Mouse (Mus musculus): ENCODE data around the gene Dsn1. TPM values are rescaled to one million over a fixed set of nuclear protein-coding genes. Genes with fewer than 3 reads are reported as not detected.
A peak's percentile ranks its signal among the peaks of the same experiment; 100 is the strongest.

The Dsn1 gene
- 39.7 and 48.3 TPM in 2 replicates for total RNA-seq (2014; fragmentation: Nextera tagmentation)
- 106 and 123 TPM in 2 replicates for total RNA-seq (2017)
- polyA plus RNA-seq (2012) = 4.7 and 5.3 TPM in 2 replicates

DNA sequence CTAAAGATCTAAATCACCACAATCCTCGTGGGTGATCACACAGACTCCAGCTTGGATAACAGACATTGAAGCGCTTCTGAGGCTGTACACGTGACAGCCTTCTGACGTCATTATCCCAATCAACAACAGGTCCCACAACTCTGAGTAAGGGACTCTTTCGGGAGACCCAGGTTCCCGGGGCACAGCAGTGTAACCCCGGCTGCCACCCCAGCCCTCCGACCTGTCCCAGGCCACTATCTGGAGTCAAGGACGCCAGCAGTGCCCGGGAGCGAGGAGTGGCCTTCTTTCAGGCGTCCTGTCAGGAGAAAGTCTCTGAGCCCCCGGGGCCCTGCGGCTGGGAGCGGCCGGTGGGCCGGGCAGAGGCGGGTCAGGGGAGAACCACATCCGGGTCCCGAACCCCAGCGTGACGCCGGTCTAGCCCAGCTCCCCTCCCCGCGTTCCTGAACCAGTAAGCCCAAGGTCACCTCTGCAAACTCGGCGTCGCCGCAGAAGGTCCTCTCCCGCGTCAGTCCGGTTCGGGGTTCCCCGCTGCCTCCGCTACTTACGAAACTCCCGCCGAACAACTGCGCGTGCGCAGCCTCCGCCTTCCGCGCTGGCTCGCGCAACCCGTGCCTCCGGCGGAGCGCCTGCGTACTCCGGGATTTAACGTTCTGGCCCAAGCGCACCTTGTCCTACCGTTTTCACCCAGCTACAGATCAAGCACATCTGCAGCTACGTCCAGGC lies at the start of gene Dsn1:
Dsn1 (minus strand) TSS at position 644 of the 723 bp plus-strand sequence.
- ATAC-seq (ENCODE audit: extremely low read depth, insufficient number of reproducible peaks, low FRiP score, poor library complexity, severe bottlenecking) = peak; percentile 50
- H3K9me3 ChIP-seq (replicated peaks) = no peaks in the 10 kb centered on the region
- H3K4me1 ChIP-seq (ENCODE audit: insufficient read depth, low read depth, low read length) = peaks cover 68% of the 10 kb centered on the region
- peak; percentile 83 for DNase-seq (ENCODE audit: low spot score)
- TF ChIP-seq GATA1 (IDR thresholded peaks at IDR 0.05; ENCODE audit: borderline replicate concordance, low read length) (no peak), CTCF (IDR thresholded peaks at IDR 0.05; ENCODE audit: low read depth, low read length) (no peak), GATA2 (IDR thresholded peaks at IDR 0.05; ENCODE audit: borderline replicate concordance, low read depth, low read length) (no peak), TAL1 (conservative IDR thresholded peaks at IDR 0.05; ENCODE audit: low read depth, low read length) (no peak), POLR2AphosphoS5 (IDR thresholded peaks at IDR 0.05; ENCODE audit: insufficient replicate concordance, low read depth, low read length) (no peak)
- peak within 1 kb of the TSS; percentile 80 for H3K4me3 ChIP-seq (ENCODE audit: low read depth, low read length)
- no peaks in the 10 kb centered on the region for H3K27me3 ChIP-seq (ENCODE audit: insufficient read depth, low read length)
- peaks cover 38% of the 10 kb centered on the region for H3K36me3 ChIP-seq (replicated peaks)

DNA sequence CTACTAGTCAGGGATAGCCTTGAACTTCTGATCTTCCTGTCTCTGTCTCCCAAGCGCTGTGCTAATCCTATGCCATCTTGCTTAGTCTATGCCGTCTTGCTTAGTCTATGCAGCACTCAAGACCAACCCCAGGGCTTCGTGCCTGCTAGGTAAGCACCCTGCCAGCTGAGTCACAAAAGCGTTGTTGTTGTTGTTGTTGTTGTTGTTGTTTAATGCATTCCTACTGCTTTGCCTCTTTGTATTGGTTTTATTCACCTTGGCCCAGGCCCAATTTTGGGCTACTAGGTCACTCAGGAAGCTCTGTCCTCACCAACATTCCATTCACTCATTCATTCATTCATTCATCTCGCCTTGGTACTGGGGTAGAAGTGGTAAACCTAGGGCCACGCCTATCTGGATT lies 48.8 kb upstream of the Dsn1 start:
- peaks cover 7% of the 10 kb centered on the region for H3K4me1 ChIP-seq (ENCODE audit: insufficient read depth, low read depth, low read length)
- H3K4me3 ChIP-seq (ENCODE audit: low read depth, low read length) = no peak overlapping the region
- no peak for ATAC-seq (ENCODE audit: extremely low read depth, insufficient number of reproducible peaks, low FRiP score, poor library complexity, severe bottlenecking)
- H3K9me3 ChIP-seq (replicated peaks) = no peaks in the 10 kb centered on the region
- H3K36me3 ChIP-seq (replicated peaks) = no peaks in the 10 kb centered on the region
- no peak for DNase-seq (ENCODE audit: low spot score)
- no peak for TF ChIP-seq GATA1 (IDR thresholded peaks at IDR 0.05; ENCODE audit: borderline replicate concordance, low read length)
- no peak for TF ChIP-seq POLR2AphosphoS5 (IDR thresholded peaks at IDR 0.05; ENCODE audit: insufficient replicate concordance, low read depth, low read length)
- no peak for TF ChIP-seq CTCF (IDR thresholded peaks at IDR 0.05; ENCODE audit: low read depth, low read length)
- no peak for TF ChIP-seq GATA2 (IDR thresholded peaks at IDR 0.05; ENCODE audit: borderline replicate concordance, low read depth, low read length)
- TF ChIP-seq TAL1 (conservative IDR thresholded peaks at IDR 0.05; ENCODE audit: low read depth, low read length) = no peak
- peaks cover 69% of the 10 kb centered on the region for H3K27me3 ChIP-seq (ENCODE audit: insufficient read depth, low read length)

DNA sequence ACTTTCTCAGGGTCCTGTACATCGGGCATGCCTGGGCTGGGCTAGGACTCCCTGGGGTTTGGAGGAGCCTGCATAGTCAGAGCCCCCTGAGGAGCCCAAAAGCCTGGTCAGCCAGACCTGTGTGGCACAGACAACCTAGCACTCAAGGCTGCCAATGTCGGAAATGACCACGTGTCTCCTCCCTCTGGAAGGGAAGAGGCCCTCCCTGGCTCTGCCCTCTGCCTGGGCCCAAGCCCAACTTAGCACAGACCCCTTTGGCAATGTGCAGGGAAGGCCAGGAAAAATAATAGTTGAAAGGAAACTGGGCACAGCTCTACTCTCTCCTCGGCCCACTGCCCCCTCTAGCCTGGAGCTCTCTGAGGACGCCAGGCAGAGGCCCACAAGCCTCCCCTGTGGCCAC lies 47.9 kb upstream of the Dsn1 start:
- no peak for DNase-seq (ENCODE audit: low spot score)
- peaks cover 66% of the 10 kb centered on the region for H3K27me3 ChIP-seq (ENCODE audit: insufficient read depth, low read length)
- H3K36me3 ChIP-seq (replicated peaks) = no peaks in the 10 kb centered on the region
- no peak overlapping the region for H3K4me3 ChIP-seq (ENCODE audit: low read depth, low read length)
- H3K9me3 ChIP-seq (replicated peaks) = no peaks in the 10 kb centered on the region
- TF ChIP-seq POLR2AphosphoS5 (IDR thresholded peaks at IDR 0.05; ENCODE audit: insufficient replicate concordance, low read depth, low read length) = no peak
- TF ChIP-seq TAL1 (conservative IDR thresholded peaks at IDR 0.05; ENCODE audit: low read depth, low read length) = no peak
- TF ChIP-seq GATA1 (IDR thresholded peaks at IDR 0.05; ENCODE audit: borderline replicate concordance, low read length) = no peak
- TF ChIP-seq CTCF (IDR thresholded peaks at IDR 0.05; ENCODE audit: low read depth, low read length) = no peak
- no peak for TF ChIP-seq GATA2 (IDR thresholded peaks at IDR 0.05; ENCODE audit: borderline replicate concordance, low read depth, low read length)
- no peak for ATAC-seq (ENCODE audit: extremely low read depth, insufficient number of reproducible peaks, low FRiP score, poor library complexity, severe bottlenecking)
- peaks cover 7% of the 10 kb centered on the region for H3K4me1 ChIP-seq (ENCODE audit: insufficient read depth, low read depth, low read length)

DNA sequence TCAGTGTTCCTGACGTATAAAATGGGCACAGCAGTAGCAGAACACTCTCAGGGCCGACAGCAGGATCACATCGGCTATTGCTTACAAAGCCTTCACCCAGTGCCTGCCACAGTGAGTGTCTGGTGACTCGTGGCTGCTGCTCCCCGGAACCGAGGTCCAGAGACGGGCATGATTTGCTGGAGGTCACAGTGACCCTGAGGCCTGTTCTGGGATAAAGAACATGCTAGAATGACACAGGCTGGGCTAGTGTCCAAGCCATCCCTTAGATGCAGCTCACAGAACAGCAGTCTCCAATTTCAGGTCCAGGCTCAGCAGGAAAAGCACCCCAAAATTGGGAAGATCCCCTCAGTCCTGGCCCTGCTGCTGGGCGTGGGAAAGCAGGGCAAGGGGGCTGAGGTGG lies 47.3 kb upstream of the Dsn1 start:
- H3K27me3 ChIP-seq (ENCODE audit: insufficient read depth, low read length) = peaks cover 66% of the 10 kb centered on the region
- H3K36me3 ChIP-seq (replicated peaks) = no peaks in the 10 kb centered on the region
- TF ChIP-seq POLR2AphosphoS5 (IDR thresholded peaks at IDR 0.05; ENCODE audit: insufficient replicate concordance, low read depth, low read length) = no peak
- TF ChIP-seq GATA2 (IDR thresholded peaks at IDR 0.05; ENCODE audit: borderline replicate concordance, low read depth, low read length) = no peak
- TF ChIP-seq CTCF (IDR thresholded peaks at IDR 0.05; ENCODE audit: low read depth, low read length) = no peak
- no peak for TF ChIP-seq TAL1 (conservative IDR thresholded peaks at IDR 0.05; ENCODE audit: low read depth, low read length)
- no peak for TF ChIP-seq GATA1 (IDR thresholded peaks at IDR 0.05; ENCODE audit: borderline replicate concordance, low read length)
- no peaks in the 10 kb centered on the region for H3K9me3 ChIP-seq (replicated peaks)
- no peak overlapping the region for H3K4me3 ChIP-seq (ENCODE audit: low read depth, low read length)
- H3K4me1 ChIP-seq (ENCODE audit: insufficient read depth, low read depth, low read length) = peaks cover 7% of the 10 kb centered on the region
- no peak for ATAC-seq (ENCODE audit: extremely low read depth, insufficient number of reproducible peaks, low FRiP score, poor library complexity, severe bottlenecking)
- no peak for DNase-seq (ENCODE audit: low spot score)

DNA sequence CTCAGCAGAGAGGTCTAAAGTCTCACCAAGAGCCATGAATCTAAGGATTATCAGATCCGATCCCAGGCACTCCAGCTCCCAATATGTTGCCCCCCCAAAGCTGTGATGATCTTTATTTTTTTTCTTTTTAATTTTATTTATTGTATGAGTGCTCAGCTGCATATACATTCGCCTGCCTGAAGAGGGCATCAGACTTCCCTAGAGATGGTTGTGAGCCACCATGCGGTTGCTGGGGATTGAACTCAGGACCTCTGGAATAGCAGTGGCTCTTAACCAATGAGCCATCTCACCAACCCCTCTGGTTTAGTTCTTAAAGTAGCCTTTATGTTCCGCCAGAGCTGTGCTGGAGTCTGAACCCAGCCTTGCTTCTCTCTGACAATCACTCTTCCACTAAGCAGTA lies 46.8 kb upstream of the Dsn1 start:
- no peak for ATAC-seq (ENCODE audit: extremely low read depth, insufficient number of reproducible peaks, low FRiP score, poor library complexity, severe bottlenecking)
- Histone ChIP-seq H3K9me3 (replicated peaks) (no peaks in the 10 kb centered on the region), H3K27me3 (ENCODE audit: insufficient read depth, low read length) (peaks cover 64% of the 10 kb centered on the region), H3K4me3 (ENCODE audit: low read depth, low read length) (no peak overlapping the region), H3K36me3 (replicated peaks) (no peaks in the 10 kb centered on the region), H3K4me1 (ENCODE audit: insufficient read depth, low read depth, low read length) (peaks cover 8% of the 10 kb centered on the region)
- TF ChIP-seq GATA1 (IDR thresholded peaks at IDR 0.05; ENCODE audit: borderline replicate concordance, low read length) = no peak
- TF ChIP-seq GATA2 (IDR thresholded peaks at IDR 0.05; ENCODE audit: borderline replicate concordance, low read depth, low read length) = no peak
- TF ChIP-seq TAL1 (conservative IDR thresholded peaks at IDR 0.05; ENCODE audit: low read depth, low read length) = no peak
- no peak for TF ChIP-seq CTCF (IDR thresholded peaks at IDR 0.05; ENCODE audit: low read depth, low read length)
- TF ChIP-seq POLR2AphosphoS5 (IDR thresholded peaks at IDR 0.05; ENCODE audit: insufficient replicate concordance, low read depth, low read length) = no peak
- DNase-seq (ENCODE audit: low spot score) = no peak

DNA sequence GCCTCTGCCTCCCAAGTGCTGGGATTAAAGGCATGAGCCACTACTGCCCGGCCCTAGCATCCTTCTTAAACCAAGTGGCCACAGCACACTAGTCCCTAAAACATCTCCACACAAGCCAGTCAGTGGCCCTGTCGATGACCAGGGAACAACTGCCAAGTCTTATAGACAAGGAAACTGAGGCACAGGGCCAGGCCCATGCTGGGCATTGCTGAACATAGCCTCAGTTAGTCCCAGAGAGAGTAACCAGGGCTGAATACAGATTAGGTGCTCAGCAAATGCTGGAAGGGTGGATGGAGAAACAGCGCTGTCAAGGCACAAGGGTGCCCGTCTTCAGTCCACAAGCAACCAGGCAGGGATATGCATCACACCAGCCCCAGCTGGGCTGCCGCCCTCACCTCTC lies 46.2 kb upstream of the Dsn1 start:
- 0 out of 2 replicates have a peak, but pooled peaks cover 2% of the 10 kb centered on the region for H3K4me1 ChIP-seq (ENCODE audit: insufficient read depth, low read depth, low read length)
- DNase-seq (ENCODE audit: low spot score) (no peak), ATAC-seq (ENCODE audit: extremely low read depth, insufficient number of reproducible peaks, low FRiP score, poor library complexity, severe bottlenecking) (no peak)
- no peaks in the 10 kb centered on the region for H3K9me3 ChIP-seq (replicated peaks)
- TF ChIP-seq CTCF (IDR thresholded peaks at IDR 0.05; ENCODE audit: low read depth, low read length) = no peak
- no peak for TF ChIP-seq GATA2 (IDR thresholded peaks at IDR 0.05; ENCODE audit: borderline replicate concordance, low read depth, low read length)
- no peak for TF ChIP-seq TAL1 (conservative IDR thresholded peaks at IDR 0.05; ENCODE audit: low read depth, low read length)
- TF ChIP-seq GATA1 (IDR thresholded peaks at IDR 0.05; ENCODE audit: borderline replicate concordance, low read length) = no peak
- TF ChIP-seq POLR2AphosphoS5 (IDR thresholded peaks at IDR 0.05; ENCODE audit: insufficient replicate concordance, low read depth, low read length) = no peak
- peaks cover 63% of the 10 kb centered on the region for H3K27me3 ChIP-seq (ENCODE audit: insufficient read depth, low read length)
- no peak overlapping the region for H3K4me3 ChIP-seq (ENCODE audit: low read depth, low read length)
- H3K36me3 ChIP-seq (replicated peaks) = no peaks in the 10 kb centered on the region

Data from G1E (cell line).